Mouse (Mus musculus): ENCODE results near the gene Clk3. TPM values are rescaled to one million over a fixed set of nuclear protein-coding genes. Genes with fewer than 3 reads are reported as not detected.

Clk3 gene
- polyA plus RNA-seq, 1 experiment from 2014 or later = 67.5 TPM

- Histone ChIP-seq H3K27me3 (ENCODE audit: control insufficient read depth, insufficient read depth, low read length) (no peaks in the 10 kb centered on the region), H3K9ac (ENCODE audit: low read length) (no peak overlapping the region), H3K36me3 (ENCODE audit: control insufficient read depth, insufficient read depth) (no peaks in the 10 kb centered on the region), H3K4me3 (ENCODE audit: low read length) (no peak overlapping the region), H3K27ac (ENCODE audit: low read length) (no peak overlapping the region), H3K4me1 (ENCODE audit: control insufficient read depth, insufficient read depth, low read length) (peaks cover 31% of the 10 kb centered on the region), H3K4me2 (ENCODE audit: low read depth, low read length) (no peak overlapping the region), H3K9me3 (replicated peaks; ENCODE audit: control insufficient read depth, low read length) (no peaks in the 10 kb centered on the region)
- WGBS = 33% methylated on average over 10 of the region's 10 CpGs
- no peak for ATAC-seq (replicated peaks; ENCODE audit: extremely low read depth, insufficient read depth, low FRiP score)
These were observed 39.6 kb upstream of the Clk3 start for GRCm38 (mm10) chr9:57805087-57805737.

- no peak for ATAC-seq (replicated peaks; ENCODE audit: extremely low read depth, insufficient read depth, low FRiP score)
These were observed 38.2 kb upstream of the Clk3 start for GRCm38 (mm10) chr9:57803839-57804238.

DNA sequence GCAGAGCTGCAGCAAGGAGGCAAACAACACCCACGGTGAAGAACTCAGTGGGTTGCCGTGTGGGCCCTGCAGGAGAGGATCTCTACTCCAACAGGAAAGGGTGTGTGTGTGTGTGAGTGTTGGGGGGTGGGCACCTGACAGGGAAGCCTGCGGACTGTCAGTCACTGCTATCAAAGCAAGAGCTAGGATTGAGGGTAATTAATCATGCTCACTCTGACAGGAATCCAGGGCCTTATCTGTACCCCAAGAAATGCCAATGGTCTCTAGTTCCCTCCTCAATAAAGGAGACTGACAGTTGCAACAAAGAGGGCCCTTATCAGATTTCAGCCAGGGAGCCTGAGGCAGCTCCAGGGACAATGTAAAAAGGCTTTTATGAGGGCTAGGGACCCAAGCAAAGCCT lies 37.4 kb upstream of the Clk3 start:
- no peak overlapping the region for H3K9ac ChIP-seq (ENCODE audit: low read length)
- no peak for ATAC-seq (replicated peaks; ENCODE audit: extremely low read depth, insufficient read depth, low FRiP score)
- WGBS = 22% methylated on average over 3 of the region's 3 CpGs
- H3K4me1 ChIP-seq (ENCODE audit: control insufficient read depth, insufficient read depth, low read length) = peaks cover 46% of the 10 kb centered on the region
- no peak overlapping the region for H3K4me2 ChIP-seq (ENCODE audit: low read depth, low read length)
- H3K27me3 ChIP-seq (ENCODE audit: control insufficient read depth, insufficient read depth, low read length) = no peaks in the 10 kb centered on the region
- H3K36me3 ChIP-seq (ENCODE audit: control insufficient read depth, insufficient read depth) = no peaks in the 10 kb centered on the region
- H3K4me3 ChIP-seq (ENCODE audit: low read length) = no peak overlapping the region
- H3K27ac ChIP-seq (ENCODE audit: low read length) = no peak overlapping the region
- no peaks in the 10 kb centered on the region for H3K9me3 ChIP-seq (replicated peaks; ENCODE audit: control insufficient read depth, low read length)

More at GRCm38 (mm10) chr9:57803839-57804238, 38.2 kb upstream of the Clk3 start:
- Histone ChIP-seq H3K9me3 (replicated peaks; ENCODE audit: control insufficient read depth, low read length) (no peaks in the 10 kb centered on the region), H3K27ac (ENCODE audit: low read length) (0 out of 2 replicates have a peak overlapping the region, but pooled peaks have one; percentile 26), H3K4me3 (ENCODE audit: low read length) (no peak overlapping the region), H3K36me3 (ENCODE audit: control insufficient read depth, insufficient read depth) (no peaks in the 10 kb centered on the region), H3K27me3 (ENCODE audit: control insufficient read depth, insufficient read depth, low read length) (no peaks in the 10 kb centered on the region), H3K4me1 (ENCODE audit: control insufficient read depth, insufficient read depth, low read length) (peaks cover 39% of the 10 kb centered on the region), H3K4me2 (ENCODE audit: low read depth, low read length) (no peak overlapping the region), H3K9ac (ENCODE audit: low read length) (0 out of 2 replicates have a peak overlapping the region, but pooled peaks have one; percentile 20)
- WGBS = 20% methylated on average over 4 of the region's 4 CpGs

DNA sequence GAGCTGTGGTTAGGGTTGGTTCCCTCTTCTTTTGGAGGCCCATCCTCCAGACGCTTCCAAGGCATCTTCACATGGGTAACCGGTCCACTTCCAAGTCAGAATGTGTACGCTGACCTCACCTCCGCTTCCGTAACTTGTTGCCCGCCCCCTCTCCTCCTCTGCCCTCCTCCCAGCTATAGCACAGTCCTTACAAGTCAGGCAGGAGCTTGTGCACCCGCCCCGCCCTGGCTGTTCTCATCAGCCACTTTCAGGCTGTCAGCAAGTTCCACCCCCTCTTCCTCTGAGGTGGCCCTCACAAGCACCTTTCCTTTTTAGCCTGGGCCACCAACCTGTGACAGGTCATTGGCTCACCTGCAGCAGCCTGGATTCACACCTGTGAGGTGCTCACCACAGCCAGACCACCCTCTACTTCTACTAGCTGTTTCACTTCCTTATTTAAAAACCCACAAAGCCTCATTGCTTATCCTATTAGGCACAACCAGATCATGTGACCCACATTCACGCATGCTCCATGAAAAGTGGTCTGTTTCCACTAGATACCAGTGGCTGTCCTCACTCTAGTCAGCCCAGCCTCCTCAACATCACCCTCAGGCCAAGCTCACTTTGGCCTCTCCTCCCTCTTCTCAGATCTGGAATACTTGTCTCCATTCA lies 34.8 kb upstream of the Clk3 start:
- no peak overlapping the region for H3K27ac ChIP-seq (ENCODE audit: low read length)
- H3K4me3 ChIP-seq (ENCODE audit: low read length) = no peak overlapping the region
- H3K9me3 ChIP-seq (replicated peaks; ENCODE audit: control insufficient read depth, low read length) = no peaks in the 10 kb centered on the region
- H3K27me3 ChIP-seq (ENCODE audit: control insufficient read depth, insufficient read depth, low read length) = no peaks in the 10 kb centered on the region
- H3K36me3 ChIP-seq (ENCODE audit: control insufficient read depth, insufficient read depth) = peaks cover 2% of the 10 kb centered on the region
- WGBS = 44% methylated on average over 9 of the region's 9 CpGs
- no peak; the same call in 1 of the 2 replicates for ATAC-seq (replicated peaks; ENCODE audit: extremely low read depth, insufficient read depth, low FRiP score)
- no peak overlapping the region for H3K9ac ChIP-seq (ENCODE audit: low read length)
- H3K4me1 ChIP-seq (ENCODE audit: control insufficient read depth, insufficient read depth, low read length) = peaks cover 37% of the 10 kb centered on the region
- H3K4me2 ChIP-seq (ENCODE audit: low read depth, low read length) = peak overlapping the region; percentile 36; the same call in 1 of the 2 replicates

- Histone ChIP-seq H3K27me3 (ENCODE audit: control insufficient read depth, insufficient read depth, low read length) (no peaks in the 10 kb centered on the region), H3K27ac (ENCODE audit: low read length) (no peak overlapping the region), H3K4me3 (ENCODE audit: low read length) (no peak overlapping the region), H3K36me3 (ENCODE audit: control insufficient read depth, insufficient read depth) (peaks cover 7% of the 10 kb centered on the region), H3K9ac (ENCODE audit: low read length) (no peak overlapping the region), H3K4me1 (ENCODE audit: control insufficient read depth, insufficient read depth, low read length) (peaks cover 30% of the 10 kb centered on the region), H3K4me2 (ENCODE audit: low read depth, low read length) (no peak overlapping the region), H3K9me3 (replicated peaks; ENCODE audit: control insufficient read depth, low read length) (no peaks in the 10 kb centered on the region)
- 16% methylated on average over 10 of the region's 10 CpGs for WGBS
- peak; percentile 71 for ATAC-seq (replicated peaks; ENCODE audit: extremely low read depth, insufficient read depth, low FRiP score)
These were observed 33.1 kb upstream of the Clk3 start for GRCm38 (mm10) chr9:57798725-57799253.

DNA sequence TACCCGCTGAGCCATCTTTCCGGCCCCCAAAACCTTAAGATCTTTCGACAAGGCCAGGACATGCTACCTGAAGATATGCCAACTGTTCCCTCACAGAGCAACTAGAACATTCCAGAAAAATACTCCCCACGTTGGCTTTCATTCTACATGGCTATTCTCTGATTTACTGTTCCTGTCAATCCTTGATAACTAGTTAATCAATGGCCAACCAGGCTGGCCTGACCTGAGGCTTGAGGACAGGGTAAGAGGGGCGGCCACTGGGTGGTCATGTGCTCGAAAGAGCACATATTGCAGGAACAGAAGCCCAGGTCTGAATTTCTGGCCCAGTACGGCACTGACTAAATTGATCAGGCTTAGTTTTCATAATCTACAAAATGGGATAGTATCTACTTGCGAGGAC lies 31.8 kb upstream of the Clk3 start:
- 93% methylated on average over 8 of the region's 8 CpGs for WGBS
- H3K4me3 ChIP-seq (ENCODE audit: low read length) = no peak overlapping the region
- H3K36me3 ChIP-seq (ENCODE audit: control insufficient read depth, insufficient read depth) = peaks cover 7% of the 10 kb centered on the region
- H3K4me2 ChIP-seq (ENCODE audit: low read depth, low read length) = no peak overlapping the region
- no peaks in the 10 kb centered on the region for H3K27me3 ChIP-seq (ENCODE audit: control insufficient read depth, insufficient read depth, low read length)
- H3K9me3 ChIP-seq (replicated peaks; ENCODE audit: control insufficient read depth, low read length) = no peaks in the 10 kb centered on the region
- no peak overlapping the region for H3K9ac ChIP-seq (ENCODE audit: low read length)
- H3K4me1 ChIP-seq (ENCODE audit: control insufficient read depth, insufficient read depth, low read length) = peaks cover 20% of the 10 kb centered on the region
- H3K27ac ChIP-seq (ENCODE audit: low read length) = no peak overlapping the region
- no peak for ATAC-seq (replicated peaks; ENCODE audit: extremely low read depth, insufficient read depth, low FRiP score)

DNA sequence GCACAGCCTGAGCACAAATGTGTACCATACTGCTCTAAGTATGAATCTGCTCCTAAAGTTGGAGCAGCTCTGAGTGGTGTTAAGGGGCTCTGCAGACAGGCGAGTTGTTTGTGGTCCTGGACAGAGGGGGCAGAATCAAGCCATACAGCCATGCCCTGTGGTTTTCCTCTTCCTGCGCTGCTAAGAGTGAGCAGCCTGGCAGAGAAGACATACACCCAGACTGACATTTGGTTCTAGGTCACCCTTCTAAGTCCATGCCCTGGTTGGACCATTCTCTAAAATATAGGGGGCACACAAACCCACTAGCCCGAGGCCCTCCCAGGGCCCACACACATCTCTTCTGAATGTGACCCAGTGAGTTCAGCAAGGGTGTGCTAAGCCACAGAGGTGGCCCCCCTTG lies 24.1 kb upstream of the Clk3 start:
- Histone ChIP-seq H3K4me1 (ENCODE audit: control insufficient read depth, insufficient read depth, low read length) (no peaks in the 10 kb centered on the region), H3K4me2 (ENCODE audit: low read depth, low read length) (no peak overlapping the region), H3K4me3 (ENCODE audit: low read length) (no peak overlapping the region), H3K27me3 (ENCODE audit: control insufficient read depth, insufficient read depth, low read length) (no peaks in the 10 kb centered on the region), H3K9ac (ENCODE audit: low read length) (no peak overlapping the region), H3K27ac (ENCODE audit: low read length) (no peak overlapping the region), H3K36me3 (ENCODE audit: control insufficient read depth, insufficient read depth) (peaks cover 2% of the 10 kb centered on the region; the same call in 1 of the 2 replicates), H3K9me3 (replicated peaks; ENCODE audit: control insufficient read depth, low read length) (peaks cover 4% of the 10 kb centered on the region; the same call in 1 of the 2 replicates)
- WGBS = 69% methylated on average over 3 of the region's 3 CpGs
- no peak; the same call in 1 of the 2 replicates for ATAC-seq (replicated peaks; ENCODE audit: extremely low read depth, insufficient read depth, low FRiP score)

GRCm38 (mm10) chr9:57782656-57783055 lies 17.0 kb upstream of the Clk3 start:
- H3K4me2 ChIP-seq (ENCODE audit: low read depth, low read length) = no peak overlapping the region
- H3K27ac ChIP-seq (ENCODE audit: low read length) = no peak overlapping the region
- no peak overlapping the region for H3K9ac ChIP-seq (ENCODE audit: low read length)
- H3K36me3 ChIP-seq (ENCODE audit: control insufficient read depth, insufficient read depth) = no peaks in the 10 kb centered on the region
- H3K4me1 ChIP-seq (ENCODE audit: control insufficient read depth, insufficient read depth, low read length) = 0 out of 2 replicates have a peak, but pooled peaks cover 4% of the 10 kb centered on the region
- peaks cover 4% of the 10 kb centered on the region; the same call in 1 of the 2 replicates for H3K9me3 ChIP-seq (replicated peaks; ENCODE audit: control insufficient read depth, low read length)
- H3K27me3 ChIP-seq (ENCODE audit: control insufficient read depth, insufficient read depth, low read length) = no peaks in the 10 kb centered on the region
- H3K4me3 ChIP-seq (ENCODE audit: low read length) = no peak overlapping the region
- WGBS = 83% methylated on average over 3 of the region's 3 CpGs
- ATAC-seq (replicated peaks; ENCODE audit: extremely low read depth, insufficient read depth, low FRiP score) = no peak

GRCm38 (mm10) chr9:57775736-57776135 lies 10.1 kb upstream of the Clk3 start:
- no peak overlapping the region for H3K9ac ChIP-seq (ENCODE audit: low read length)
- no peak overlapping the region for H3K4me3 ChIP-seq (ENCODE audit: low read length)
- no peaks in the 10 kb centered on the region for H3K36me3 ChIP-seq (ENCODE audit: control insufficient read depth, insufficient read depth)
- no peak overlapping the region for H3K27ac ChIP-seq (ENCODE audit: low read length)
- peaks cover 7% of the 10 kb centered on the region for H3K4me1 ChIP-seq (ENCODE audit: control insufficient read depth, insufficient read depth, low read length)
- 61% methylated on average over 4 of the region's 4 CpGs for WGBS
- no peak for ATAC-seq (replicated peaks; ENCODE audit: extremely low read depth, insufficient read depth, low FRiP score)
- no peaks in the 10 kb centered on the region for H3K27me3 ChIP-seq (ENCODE audit: control insufficient read depth, insufficient read depth, low read length)
- H3K9me3 ChIP-seq (replicated peaks; ENCODE audit: control insufficient read depth, low read length) = no peaks in the 10 kb centered on the region
- H3K4me2 ChIP-seq (ENCODE audit: low read depth, low read length) = no peak overlapping the region

Measured in heart, embryonic 16.5 days (tissue).